Mouse (Mus musculus): ENCODE data around the gene Prss46. TPM values are rescaled to one million over a fixed set of nuclear protein-coding genes. Genes with fewer than 3 reads are reported as not detected.

The Prss46 gene
- total and polyA plus RNA-seq, 3 experiments, result not detected

GRCm38 (mm10) chr9:110895994-110896393, 51.7 kb downstream of the Prss46 start:
- no peak for DNase-seq (ENCODE audit: extremely low read depth)
- TF ChIP-seq ZMIZ1 (IDR thresholded peaks at IDR 0.05; ENCODE audit: low read depth, low read length), result no peak
- no peak for TF ChIP-seq EP300 (IDR thresholded peaks at IDR 0.05; ENCODE audit: low read length)
- TF ChIP-seq MAZ (IDR thresholded peaks at IDR 0.05; ENCODE audit: low read depth, low read length), result no peak
- no peak for TF ChIP-seq CHD1 (IDR thresholded peaks at IDR 0.05; ENCODE audit: low read depth, low read length)
- no peak for TF ChIP-seq POLR2A (IDR thresholded peaks at IDR 0.05; ENCODE audit: low read depth, low read length)
- no peak for TF ChIP-seq ZNF384 (IDR thresholded peaks at IDR 0.05; ENCODE audit: low read depth, low read length)
- no peak for TF ChIP-seq MXI1 (IDR thresholded peaks at IDR 0.05; ENCODE audit: low read depth, low read length)
- no peak for TF ChIP-seq UBTF (IDR thresholded peaks at IDR 0.05; ENCODE audit: low read depth, low read length)
- TF ChIP-seq SMC3 (IDR thresholded peaks at IDR 0.05; ENCODE audit: low read depth, low read length), result no peak
- no peak for TF ChIP-seq IRF4 (IDR thresholded peaks at IDR 0.05; ENCODE audit: low read depth, low read length)
- TF ChIP-seq HCFC1 (IDR thresholded peaks at IDR 0.05; ENCODE audit: low read depth, low read length), result no peak
- TF ChIP-seq CHD2 (IDR thresholded peaks at IDR 0.05; ENCODE audit: low read length), result no peak
- TF ChIP-seq USF1 (IDR thresholded peaks at IDR 0.05; ENCODE audit: low read depth, low read length), result no peak
- TF ChIP-seq ETS1 (conservative IDR thresholded peaks at IDR 0.05; ENCODE audit: low read depth, low read length), result no peak
- no peak for TF ChIP-seq MYC (IDR thresholded peaks at IDR 0.05; ENCODE audit: low read depth, low read length)
- dilution Hi-C loops (cut with MboI; ENCODE audit: extremely low pct_ligation_motif_present, extremely low pct_unique_long_range_greater_than_20kb, low sequenced_read_pairs), result no loop called here
- H3K4me2 ChIP-seq (ENCODE audit: insufficient read depth, low read depth, poor library complexity, severe bottlenecking), result no peak overlapping the region
- no peaks in the 10 kb centered on the region for H3K9me3 ChIP-seq (replicated peaks; ENCODE audit: low read length)
- no peak overlapping the region for H3K4me3 ChIP-seq (replicated peaks in 1 of 3; ENCODE audit: low read depth in 2 of 3, low read length in 2 of 3, poor library complexity in 1 of 3)
- H3K27ac ChIP-seq (ENCODE audit: insufficient read depth, low read depth), result no peak overlapping the region
- H3K4me1 ChIP-seq (ENCODE audit: control insufficient read depth in 1 of 2, insufficient read depth in 2 of 2), result peaks cover 4 to 34% of the 10 kb centered on the region in 2 experiments; a peak in 3 of 4 replicates
- no peaks in the 10 kb centered on the region for H3K27me3 ChIP-seq (replicated peaks)
- H3K79me2 ChIP-seq (replicated peaks; ENCODE audit: control insufficient read depth, extremely low read depth, insufficient read depth, poor library complexity, severe bottlenecking), result no peaks in the 10 kb centered on the region
- H3K36me3 ChIP-seq (replicated peaks in 1 of 2; ENCODE audit: control insufficient read depth in 1 of 2, insufficient read depth in 1 of 2, low read length in 1 of 2), result peaks cover 0 to 78% of the 10 kb centered on the region in 2 experiments
- H3K9ac ChIP-seq (ENCODE audit: insufficient read depth, low read depth), result no peak overlapping the region
- in situ Hi-C loops (cut with MboI; ENCODE audit: low pct_ligation_motif_present, low pct_unique_long_range_greater_than_20kb, low sequenced_read_pairs), result no loop called here

GRCm38 (mm10) chr9:110896595-110896994, 52.3 kb downstream of the Prss46 start:
- Histone ChIP-seq H3K27ac (ENCODE audit: insufficient read depth, low read depth) (no peak overlapping the region), H3K4me2 (ENCODE audit: insufficient read depth, low read depth, poor library complexity, severe bottlenecking) (no peak overlapping the region)
- TF ChIP-seq HCFC1 (IDR thresholded peaks at IDR 0.05; ENCODE audit: low read depth, low read length) (no peak), MAZ (IDR thresholded peaks at IDR 0.05; ENCODE audit: low read depth, low read length) (no peak), ZC3H11A (IDR thresholded peaks at IDR 0.05; ENCODE audit: low read depth, low read length) (no peak), USF1 (IDR thresholded peaks at IDR 0.05; ENCODE audit: low read depth, low read length) (peak; percentile 10; the same call in 1 of the 2 replicates), ELF1 (IDR thresholded peaks at IDR 0.05; ENCODE audit: low read depth, low read length) (no peak), CHD2 (IDR thresholded peaks at IDR 0.05; ENCODE audit: low read length) (no peak)

More at GRCm38 (mm10) chr9:110896595-110896994, 52.3 kb downstream of the Prss46 start:
- Histone ChIP-seq H3K4me1 (ENCODE audit: control insufficient read depth in 1 of 2, insufficient read depth in 2 of 2) (peaks cover 4 to 28% of the 10 kb centered on the region in 2 experiments; a peak in 3 of 4 replicates), H3K79me2 (replicated peaks; ENCODE audit: control insufficient read depth, extremely low read depth, insufficient read depth, poor library complexity, severe bottlenecking) (no peaks in the 10 kb centered on the region), H3K9ac (ENCODE audit: insufficient read depth, low read depth) (no peak overlapping the region), H3K9me3 (replicated peaks; ENCODE audit: low read length) (no peaks in the 10 kb centered on the region), H3K36me3 (replicated peaks in 1 of 2; ENCODE audit: control insufficient read depth in 1 of 2, insufficient read depth in 1 of 2, low read length in 1 of 2) (peaks cover 0 to 72% of the 10 kb centered on the region in 2 experiments), H3K27me3 (replicated peaks) (no peaks in the 10 kb centered on the region), H3K4me3 (replicated peaks in 1 of 3; ENCODE audit: low read depth in 2 of 3, low read length in 2 of 3, poor library complexity in 1 of 3) (no peak overlapping the region)
- in situ Hi-C loops (cut with MboI; ENCODE audit: low pct_ligation_motif_present, low pct_unique_long_range_greater_than_20kb, low sequenced_read_pairs), result no loop called here
- dilution Hi-C loops (cut with MboI; ENCODE audit: extremely low pct_ligation_motif_present, extremely low pct_unique_long_range_greater_than_20kb, low sequenced_read_pairs), result no loop called here
- no peak for DNase-seq (ENCODE audit: extremely low read depth)

Measured in CH12.LX (cell line).